Mouse (Mus musculus) ovary, postnatal 36 days (tissue): ENCODE results near the gene Zc3hav1.
A peak's percentile ranks its signal among the peaks of the same experiment; 100 is the strongest.

Experiments
- DNase-seq: peaks from one replicate; pipeline ENCODE4 v3.0.0; 2022; ENCODE audit warnings: low spot score, mixed read lengths

Zc3hav1 gene

DNA sequence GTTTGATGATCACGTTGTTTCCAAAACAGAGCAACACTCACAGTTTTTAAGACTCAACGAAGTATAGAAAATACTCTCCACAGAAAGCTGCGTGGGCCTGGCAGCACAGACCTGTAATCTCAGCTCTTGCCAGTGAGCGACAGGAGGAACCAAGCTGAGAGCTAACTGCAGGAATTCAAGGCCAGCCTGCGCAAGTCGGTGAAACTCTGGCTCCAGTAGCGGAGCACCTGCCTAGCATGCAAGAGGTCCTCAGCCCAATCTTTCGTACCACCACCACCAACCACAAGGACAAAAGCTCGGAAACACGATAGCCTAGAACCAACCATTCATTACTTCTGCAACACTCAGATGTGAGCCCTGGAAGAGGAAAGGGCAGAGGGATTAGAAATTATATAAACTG is 2.0 kb downstream of the Zc3hav1 start:
- DNase-seq = peak; percentile 27

DNA sequence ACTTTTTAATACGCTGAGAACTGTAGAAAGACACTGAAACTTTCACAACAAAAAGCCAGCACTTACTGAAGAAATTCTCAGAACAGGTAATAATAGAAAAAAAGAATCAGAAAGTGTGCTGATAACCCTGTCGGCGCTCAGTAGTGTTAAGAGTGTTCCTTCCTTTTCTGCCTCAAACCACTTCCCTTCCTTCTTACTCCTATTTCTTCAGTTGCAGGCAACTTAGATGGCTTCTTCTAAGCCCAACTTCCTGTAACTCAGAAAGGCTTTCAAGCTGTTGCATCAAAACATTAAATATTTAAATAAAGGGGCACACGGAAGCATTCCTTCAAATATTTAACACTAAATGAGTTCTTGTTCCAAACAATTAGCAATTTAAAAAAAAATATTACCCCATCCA is 2.5 kb downstream of the Zc3hav1 start:
- DNase-seq = no peak

DNA sequence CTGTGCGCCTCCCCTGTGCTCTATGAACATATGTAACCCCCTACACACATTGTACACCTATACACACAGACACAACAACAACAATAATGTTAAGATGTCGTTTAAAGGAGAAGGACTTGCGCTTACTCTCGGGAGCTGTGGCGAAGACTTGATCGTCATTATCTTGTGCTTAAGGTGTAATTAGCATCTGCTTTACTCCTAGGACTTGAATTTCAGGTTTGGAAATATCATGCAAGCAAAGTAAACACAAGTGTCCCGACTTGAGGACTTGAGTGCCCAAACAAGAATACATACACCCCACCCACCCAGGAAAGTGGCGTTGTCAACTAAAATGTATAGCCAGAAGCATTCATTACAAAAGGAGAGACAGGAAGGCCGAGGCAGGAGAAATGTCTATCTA is 4.6 kb downstream of the Zc3hav1 start:
- DNase-seq = no peak

DNA sequence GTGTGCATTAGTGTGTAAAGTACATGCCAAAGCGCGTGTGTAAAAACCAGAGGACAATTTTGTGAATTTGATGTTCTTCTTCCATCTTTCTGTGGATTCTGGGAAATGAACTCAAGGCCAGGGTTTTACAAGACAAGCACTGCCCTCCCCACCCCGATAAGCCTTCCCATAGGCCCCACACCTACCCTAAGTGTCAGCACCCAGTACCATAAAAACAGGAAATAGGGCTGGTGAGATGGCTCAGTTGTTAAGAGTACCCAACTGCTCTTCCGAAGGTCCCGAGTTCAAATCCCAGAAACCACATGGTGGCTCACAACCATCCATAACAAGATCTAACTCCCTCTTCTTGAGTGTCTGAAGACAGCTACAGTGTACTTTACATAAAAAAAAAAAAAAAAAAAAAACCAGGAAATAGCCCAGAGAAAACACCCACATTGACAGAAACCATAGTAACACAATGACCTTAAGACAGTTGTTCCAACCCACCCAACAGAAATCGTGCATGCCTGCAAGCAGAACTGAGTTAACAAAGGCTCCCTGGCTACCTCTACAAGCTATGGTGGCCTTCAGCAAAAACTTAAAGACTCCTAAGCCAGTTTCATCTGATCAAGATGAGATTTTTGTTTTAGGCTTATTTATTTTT is 5.5 kb downstream of the Zc3hav1 start:
- no peak for DNase-seq

DNA sequence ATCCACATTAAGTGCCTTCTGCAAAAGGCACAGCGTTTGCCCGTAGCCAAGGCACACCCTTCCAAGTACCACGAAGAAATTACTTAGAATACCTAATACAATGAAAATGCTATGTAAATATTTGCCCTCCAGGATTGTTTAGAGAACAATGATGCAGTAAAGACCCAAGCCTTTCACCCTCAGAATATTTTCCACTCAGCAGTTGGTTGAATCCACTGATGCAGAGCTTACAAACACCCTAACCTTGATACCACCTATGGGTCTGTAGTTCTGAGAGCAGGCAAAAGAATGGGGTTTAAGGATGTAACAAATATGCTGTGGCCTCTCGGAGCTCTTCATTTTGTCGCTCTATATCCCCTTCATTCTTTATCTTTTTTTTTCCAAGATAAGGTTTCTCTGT is 6.5 kb downstream of the Zc3hav1 start:
- no peak for DNase-seq

DNA sequence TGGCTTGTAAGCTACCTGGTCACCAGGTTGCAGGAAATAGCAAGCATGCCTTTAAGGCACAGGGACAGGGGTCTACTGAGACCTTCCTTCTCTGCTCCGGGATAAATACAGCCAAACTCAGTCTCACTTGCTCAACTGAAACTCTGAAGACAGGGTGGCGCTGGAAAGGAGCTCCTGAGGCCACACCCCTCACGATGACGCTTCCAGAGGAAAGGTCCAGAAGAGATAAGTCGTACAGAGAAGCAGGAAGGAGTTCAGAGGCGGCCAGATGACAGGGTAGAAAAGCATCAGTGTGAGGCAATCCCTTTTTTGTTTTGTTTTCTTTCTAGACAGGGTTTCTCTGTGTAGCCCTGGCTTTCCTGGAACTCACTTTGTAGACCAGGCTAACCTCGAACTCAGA is 8.6 kb downstream of the Zc3hav1 start:
- DNase-seq = peak; percentile 52

DNA sequence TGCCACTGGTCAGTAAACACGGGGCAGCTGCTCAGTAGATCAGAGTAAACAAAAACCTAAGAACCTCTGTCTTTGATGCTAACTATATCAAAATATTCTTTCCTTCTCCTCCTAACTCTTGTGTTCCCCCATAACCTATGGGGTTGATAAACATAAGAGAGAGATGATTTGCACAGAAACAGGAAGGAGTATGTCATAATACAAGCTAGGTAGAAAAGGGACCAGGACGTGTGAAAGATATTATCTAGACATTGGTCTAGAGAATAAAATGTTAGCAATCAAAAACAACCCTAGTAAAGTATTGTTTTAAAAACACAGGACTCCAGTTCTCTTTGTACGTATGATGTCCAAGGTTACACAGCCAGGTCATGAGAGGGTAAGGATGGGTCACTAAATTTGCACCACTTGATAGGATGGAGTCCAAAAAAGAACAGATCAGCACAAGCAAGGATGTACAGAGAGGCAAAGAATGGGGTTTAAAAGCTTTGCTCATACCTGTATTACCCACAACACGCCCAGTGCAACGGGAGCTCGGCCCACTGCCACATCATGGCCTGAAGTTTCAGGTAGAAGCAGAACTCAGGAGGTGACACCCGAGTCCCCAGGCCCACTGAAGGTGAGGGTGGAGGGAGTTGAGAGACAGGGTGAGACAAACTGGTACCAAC is 10.3 kb downstream of the Zc3hav1 start:
- no peak for DNase-seq

DNA sequence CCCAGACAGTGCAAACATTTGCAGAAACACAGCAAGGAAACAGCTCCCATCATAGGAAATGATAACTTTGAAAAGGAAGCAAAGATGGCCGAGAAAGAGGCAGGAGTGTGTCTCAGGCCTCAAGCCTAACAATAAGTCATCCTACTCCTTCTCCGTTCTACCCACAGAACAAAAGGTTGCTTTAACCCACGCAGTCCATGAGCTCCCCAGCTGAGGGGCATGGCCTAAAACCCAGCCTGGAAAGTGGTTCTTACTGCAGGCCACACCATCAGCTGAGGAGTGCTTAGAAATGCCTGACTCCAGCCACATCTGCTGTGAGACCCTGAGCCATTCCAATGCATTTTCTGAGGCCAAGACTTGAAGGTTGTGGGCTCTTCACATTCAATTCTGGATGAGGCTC is 10.8 kb downstream of the Zc3hav1 start:
- DNase-seq = no peak

DNA sequence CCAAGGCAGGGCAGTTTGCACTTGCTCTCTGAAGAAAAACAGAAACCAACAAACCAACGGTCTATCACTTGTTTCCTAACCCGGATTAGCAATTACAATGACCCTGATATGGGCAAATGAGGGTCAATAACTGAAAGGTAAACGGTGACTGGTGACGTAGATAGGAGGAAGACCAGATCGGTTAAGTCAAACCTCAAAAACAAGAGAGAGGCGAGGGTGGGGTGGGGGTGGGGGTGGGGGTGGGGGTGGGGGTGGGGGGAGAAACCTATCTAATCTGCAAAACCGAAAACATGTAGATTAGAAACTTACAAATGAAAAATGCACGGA is 11.8 kb downstream of the Zc3hav1 start:
- no peak for DNase-seq

DNA sequence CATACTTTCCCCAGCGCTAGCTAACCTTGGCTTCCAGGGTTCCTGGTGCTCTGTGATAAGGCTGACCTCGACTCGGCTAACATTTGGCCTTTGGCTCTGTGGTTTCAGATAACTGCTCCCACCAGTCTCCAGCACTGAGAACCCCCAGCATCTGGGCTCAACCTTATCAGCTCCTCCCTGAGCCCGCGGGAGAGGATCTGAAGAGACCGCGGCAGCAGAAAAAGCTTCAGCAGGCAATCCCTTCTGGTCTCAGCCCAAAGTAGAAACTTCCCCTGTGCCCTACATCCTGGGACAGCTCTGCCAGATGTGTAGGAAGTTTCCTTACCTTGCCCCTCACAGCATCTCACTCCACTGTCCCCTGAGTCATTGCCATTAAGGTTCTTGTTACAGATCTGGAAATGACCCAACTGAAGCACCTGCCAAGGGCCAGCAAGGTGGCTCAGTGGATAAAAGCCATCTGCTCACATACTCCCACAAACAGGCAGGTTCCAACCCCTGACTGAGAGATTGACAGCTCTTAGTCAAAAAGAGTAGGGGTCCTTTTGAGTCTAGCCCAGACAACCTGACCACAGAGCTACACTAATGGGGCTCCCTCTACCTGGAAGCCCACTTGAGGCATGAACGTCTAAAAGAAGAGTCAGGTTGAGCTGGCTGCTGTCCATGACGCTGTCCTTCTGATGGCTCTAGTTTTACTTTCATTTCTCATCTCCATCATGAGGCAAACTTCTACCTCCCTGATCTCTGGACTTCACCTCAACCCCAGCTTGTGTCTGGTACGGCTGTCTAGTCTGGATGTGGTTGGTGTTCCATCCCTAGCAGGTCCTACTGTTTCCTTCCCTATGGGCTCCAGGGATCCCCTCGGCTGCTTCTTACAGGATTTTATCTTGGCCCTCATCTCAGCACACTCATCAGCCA is 12.4 kb downstream of the Zc3hav1 start:
- DNase-seq = peak; percentile 36

DNA sequence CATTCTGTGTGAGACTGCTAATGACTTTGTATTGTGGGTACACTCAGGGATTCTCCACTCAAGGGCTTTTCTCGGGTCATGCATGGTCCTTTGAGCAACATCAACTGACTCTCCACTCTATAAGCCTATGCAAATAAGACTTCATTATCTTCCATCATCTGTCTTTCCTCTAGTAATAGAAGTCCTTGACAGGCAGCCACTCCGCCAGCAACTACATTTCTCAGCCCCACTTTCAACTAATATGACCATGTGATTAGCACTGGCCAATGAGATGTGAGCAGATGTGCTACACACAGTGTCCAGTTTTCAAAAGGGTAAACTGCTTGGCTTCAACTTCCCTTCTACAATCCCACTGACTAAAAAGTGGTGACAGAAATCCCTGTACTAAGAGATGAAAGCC is 15.3 kb downstream of the Zc3hav1 start:
- no peak for DNase-seq

DNA sequence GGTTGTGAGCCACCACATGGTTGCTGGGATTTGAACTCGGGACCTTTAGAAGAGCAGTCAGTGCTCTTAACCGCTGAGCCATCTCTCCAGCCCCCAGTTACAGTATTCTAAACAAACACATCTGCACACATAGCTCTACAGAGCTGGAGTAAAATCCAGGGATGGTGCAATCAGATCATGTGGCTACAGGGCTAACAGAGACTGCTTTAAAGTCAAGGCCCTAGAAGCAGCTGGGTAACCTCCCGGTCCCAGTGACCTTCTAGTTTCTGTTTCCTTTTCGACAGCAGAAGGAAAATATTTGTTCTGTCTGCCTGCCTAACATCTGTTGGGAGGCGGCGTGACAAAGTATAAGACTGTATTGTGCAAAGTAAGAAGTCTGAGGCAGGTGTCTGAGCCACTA is 16.5 kb downstream of the Zc3hav1 start:
- peak; percentile 39 for DNase-seq

DNA sequence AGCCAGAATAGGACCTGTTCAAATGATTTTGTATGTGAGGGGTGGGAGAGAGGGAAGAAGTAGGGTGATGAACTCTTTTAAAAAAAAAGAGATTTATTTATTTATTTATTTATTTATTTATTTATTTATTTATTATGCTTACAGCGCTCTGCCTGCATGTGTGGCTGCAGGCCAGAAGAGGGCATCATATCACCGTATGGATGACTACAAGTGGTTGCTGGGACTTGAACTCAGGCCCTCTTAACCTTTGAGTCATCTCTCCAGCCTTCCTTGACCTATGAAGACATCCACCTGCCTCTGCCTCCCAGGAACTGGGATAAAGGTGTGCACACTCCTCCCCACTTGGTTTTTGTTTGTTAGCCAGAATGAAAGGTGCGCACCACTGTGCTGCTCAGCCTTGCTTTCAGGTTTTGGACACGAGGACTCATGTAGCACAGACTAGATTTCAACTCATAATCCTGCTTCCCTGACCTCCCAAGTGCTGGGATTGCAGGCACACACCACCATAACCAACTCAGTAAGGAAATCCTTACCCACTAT is 17.2 kb downstream of the Zc3hav1 start:
- DNase-seq = no peak

DNA sequence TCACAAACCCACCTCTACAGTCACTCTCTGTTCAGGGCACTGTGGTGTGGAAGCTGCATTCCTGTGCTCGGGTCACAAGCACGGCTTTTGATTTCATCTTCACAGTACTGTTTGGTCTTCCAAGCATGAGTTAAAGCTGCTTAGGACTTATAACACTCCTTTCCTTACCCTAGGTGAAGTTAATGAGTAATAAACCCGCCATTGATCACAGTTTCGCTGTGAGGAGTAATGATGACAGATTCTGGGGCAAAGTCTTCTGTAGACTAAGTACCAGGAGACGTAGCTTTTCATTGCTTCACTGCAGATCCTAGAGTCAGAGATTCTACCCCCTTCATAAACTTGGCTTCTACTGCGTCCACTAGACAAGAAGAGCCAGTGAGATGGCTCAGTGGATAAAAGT is 19.1 kb downstream of the Zc3hav1 start:
- no peak for DNase-seq

DNA sequence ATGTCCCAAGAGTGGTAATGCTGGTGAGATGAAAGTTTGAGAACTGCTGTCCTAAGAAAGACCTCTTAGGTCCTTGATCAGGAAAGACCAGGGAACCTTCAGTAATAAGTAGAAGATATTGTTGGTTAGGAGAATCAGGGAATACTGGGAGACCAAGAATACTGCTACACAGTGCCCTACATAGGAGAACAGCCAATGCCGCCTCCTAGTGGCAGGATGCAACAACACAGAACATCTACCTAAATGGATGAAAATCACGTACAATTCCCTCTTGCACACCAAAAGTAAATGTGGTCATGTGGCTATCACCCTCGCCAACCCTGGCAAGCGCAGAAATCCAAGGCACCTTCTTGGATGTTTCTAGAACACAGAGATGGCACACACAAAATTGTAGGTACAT is 27.8 kb downstream of the Zc3hav1 start:
- DNase-seq = no peak

DNA sequence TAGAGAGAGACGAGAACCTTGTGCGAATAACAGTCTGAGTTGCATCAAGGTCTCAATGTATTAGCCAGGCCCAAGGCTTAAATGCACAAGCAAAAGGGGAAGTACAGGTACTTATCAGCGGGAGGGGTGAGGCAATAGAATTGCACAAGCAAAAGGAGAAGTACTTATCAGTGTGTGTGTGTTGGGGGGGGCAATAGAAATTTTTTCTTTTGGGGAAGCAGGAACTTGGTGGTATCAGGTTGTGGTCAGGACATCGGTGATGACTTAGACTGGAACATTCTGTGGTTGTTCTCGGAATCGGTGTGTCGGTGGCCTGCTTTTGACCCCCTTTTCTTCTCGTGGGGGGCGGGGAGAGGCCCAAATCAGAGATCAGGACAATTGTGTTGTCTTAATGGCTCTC is 33.8 kb downstream of the Zc3hav1 start:
- no peak for DNase-seq

DNA sequence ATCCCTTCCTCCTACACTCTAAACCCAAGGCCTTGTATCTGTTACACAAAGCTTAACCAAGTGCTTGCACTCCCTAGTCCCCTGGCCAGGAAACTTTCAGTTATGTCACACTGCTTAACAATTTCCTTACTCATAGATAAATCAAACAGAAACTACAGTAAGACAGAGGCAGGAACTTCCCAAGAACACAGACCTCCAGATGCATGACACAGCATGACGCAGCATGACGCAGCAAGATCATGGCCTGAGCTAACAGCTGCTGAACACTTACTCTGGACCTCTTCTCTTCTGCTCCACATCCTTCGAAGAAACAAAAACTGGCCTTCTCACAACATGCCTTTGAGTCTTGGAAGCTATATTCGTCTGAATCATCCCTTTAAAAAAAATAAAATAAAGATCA is 38.4 kb downstream of the Zc3hav1 start:
- DNase-seq = no peak

DNA sequence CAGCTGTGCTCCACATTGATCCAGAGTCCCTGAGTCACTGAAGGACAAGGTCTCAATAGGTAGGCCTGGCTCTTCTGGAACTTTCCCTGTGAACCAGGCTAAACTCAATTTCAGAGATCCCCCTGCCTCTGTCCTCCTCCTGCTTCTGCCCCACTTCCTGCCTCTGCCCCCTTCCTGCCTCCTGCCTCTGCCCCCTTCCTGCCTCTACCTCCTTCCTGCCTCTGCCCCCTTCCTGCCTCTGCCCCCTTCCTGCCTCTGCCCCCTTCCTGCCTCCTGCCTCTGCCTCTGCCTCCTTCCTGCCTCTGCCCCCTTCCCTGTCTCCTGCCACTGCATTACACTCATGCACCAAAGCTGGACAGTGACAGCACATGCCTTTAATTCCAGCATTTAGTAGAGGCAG is 44.7 kb downstream of the Zc3hav1 start:
- DNase-seq = no peak

DNA sequence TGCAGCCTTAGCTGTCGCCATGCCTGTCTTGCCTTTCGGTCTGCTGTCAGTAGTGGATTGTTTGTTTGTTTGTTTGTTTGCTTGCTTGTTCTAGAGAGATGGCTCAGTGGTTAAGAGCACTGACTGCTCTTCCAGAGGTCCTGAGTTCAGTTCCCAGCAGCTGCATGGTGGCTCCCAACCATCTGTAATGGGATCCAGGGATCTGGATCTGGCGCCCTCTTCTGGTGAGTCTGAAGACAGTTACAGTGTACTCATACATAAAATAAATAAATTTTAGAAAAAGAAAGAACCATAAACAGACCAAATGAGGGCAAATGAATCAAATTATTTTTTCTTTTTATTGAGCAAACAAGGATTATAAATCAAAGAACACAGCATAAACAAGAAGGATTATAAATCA is 49.4 kb downstream of the Zc3hav1 start:
- DNase-seq = no peak

DNA sequence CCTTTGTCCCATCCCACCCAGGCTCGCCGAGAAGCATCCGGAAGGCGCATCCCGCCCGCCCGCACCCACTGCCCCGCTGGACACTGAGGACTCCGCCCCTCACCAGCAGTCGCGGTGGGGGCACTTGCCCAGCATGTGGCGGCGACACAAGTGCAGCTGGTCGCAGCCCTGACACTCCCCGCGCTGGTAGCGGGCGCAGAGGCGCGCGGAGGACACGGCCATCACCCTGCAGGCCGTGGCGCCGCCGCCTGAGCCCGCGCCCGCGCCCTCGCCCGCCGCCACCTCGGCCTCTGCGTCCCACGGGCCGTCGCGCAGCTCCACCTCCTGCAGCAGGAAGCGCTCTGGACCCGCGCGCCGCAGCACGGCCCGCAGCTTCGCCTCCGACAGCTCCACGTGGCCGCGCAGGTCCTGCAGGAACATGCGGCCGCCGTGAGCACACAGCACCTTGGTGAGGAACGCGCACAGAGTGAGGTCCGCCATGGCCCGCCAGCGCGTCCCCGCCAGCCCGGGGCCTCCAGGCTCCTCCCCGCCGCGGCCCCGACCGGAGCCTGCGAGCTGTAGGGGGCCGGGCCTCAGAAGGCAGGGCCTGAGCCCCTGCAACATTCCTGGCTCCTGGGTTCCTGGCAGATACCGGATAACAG is 55.5 kb downstream of the Zc3hav1 start, which contains the start of gene Zc3hav1l:
Gene Zc3hav1l, minus strand, starts transcription at position 499 of the 641 bp plus-strand sequence.
- peak; percentile 82 for DNase-seq

DNA sequence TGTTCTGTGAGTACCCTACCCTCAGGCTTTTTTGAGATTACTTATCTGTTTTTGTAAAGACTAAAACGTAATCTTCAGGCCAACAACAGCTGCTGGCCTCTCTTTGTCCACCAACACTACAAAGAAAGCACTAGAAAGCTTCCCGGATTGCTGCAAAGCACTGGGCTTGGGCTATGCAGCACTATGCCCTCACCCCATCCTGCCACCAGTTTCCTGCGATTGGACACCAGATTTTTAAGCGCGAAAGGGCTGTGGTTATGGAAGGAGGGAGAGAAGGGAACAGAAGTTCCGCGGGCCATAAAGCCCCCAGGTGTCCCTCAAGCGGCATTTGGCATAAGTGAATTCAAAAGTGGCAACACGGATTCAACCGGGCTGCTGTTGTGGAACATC is 56.2 kb downstream of the Zc3hav1 start:
- DNase-seq = peak; percentile 21

DNA sequence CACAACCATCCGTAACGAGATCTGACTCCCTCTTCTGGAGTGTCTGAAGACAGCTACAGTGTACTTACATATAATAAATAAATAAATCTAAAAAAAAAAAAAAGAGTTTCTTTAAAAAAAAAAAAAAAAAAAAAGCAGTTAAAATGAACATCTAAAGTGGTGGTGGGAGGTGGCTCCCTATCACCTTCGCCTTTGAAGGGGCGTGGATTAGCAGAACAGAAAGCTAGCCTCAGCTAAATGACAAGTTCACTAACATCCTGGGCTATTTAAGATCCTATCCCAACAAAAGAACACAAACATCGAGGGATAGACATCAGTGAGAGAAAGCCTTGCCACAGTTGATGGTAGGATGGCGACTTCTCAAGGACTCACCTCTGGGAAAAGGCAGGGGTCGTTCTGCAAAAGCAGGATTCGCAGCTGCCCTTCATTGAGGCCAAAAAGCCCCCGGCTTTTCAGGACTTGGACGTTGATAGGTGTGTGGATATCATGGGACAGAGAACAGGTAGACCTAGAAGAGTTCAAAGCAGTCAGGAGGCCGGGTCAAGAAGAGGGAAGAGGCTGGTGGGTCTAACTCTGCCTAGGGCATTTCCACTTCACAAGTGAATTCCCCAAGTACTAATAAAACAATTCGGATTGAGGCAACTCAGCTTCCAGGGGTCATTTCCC is 56.7 kb downstream of the Zc3hav1 start:
- DNase-seq = no peak
